ENCODE assay signal across 23 mouse cellular contexts in the genomic region with DNA sequence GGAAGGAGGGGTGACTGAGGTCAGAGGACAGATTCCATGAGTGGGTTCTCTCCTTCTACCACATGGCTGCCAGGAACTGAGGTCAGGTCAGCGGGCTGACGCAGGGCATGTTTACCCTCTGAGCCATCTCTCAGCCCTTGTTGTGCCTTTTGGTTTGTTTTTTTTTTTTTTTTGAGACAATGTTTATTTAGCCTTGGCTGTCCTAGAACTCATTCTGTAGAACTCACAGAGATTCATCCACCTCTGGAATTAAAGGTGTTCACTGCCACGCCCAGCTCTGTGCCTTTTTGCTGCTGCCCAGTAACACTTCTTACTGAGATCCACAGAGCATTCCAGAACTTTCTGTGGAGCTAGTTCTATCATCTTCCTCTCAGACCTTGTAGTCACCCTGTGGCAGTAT. TPM values are rescaled to one million over a fixed set of nuclear protein-coding genes. Genes with fewer than 3 reads are reported as not detected.
DNase-seq lines count a peak whose midpoint lies in the region; ATAC-seq and TF ChIP-seq lines count a peak whose summit lies in the region.
"Had no signal": no experiment of that assay in that cellular context is flagged by ENCODE, and none has a peak within 500 bp of the region (broad histone marks: within the 10 kb centered on the region; RNA-seq: fewer than 3 reads in every experiment).

No protein-coding gene starts in this region.

- no peak overlapping the region for H3K4me2 ChIP-seq in liver, embryonic 11.5 days
- no peak overlapping the region for H3K4me2 ChIP-seq in liver, embryonic 16.5 days (ENCODE audit: low read depth, low read length)
- H3K4me2 ChIP-seq in liver, postnatal 0 days (ENCODE audit: low read depth, low read length): no peak overlapping the region
- no peak overlapping the region for H3K4me2 ChIP-seq in liver, embryonic 12.5 days
- no peak overlapping the region for H3K4me2 ChIP-seq in lung, postnatal 0 days (replicated peaks; ENCODE audit: low read depth, low read length)

- no peaks in the 10 kb centered on the region for H3K36me3 ChIP-seq in liver, adult 2 months (ENCODE audit: control insufficient read depth, insufficient read depth, low read length)
- no peaks in the 10 kb centered on the region for H3K36me3 ChIP-seq in liver, embryonic 11.5 days (ENCODE audit: control insufficient read depth, insufficient read depth, low read length)
- H3K36me3 ChIP-seq in liver, embryonic 16.5 days (ENCODE audit: control insufficient read depth, insufficient read depth): no peaks in the 10 kb centered on the region
- no peaks in the 10 kb centered on the region for H3K36me3 ChIP-seq in liver, postnatal 0 days (replicated peaks; ENCODE audit: insufficient read depth, low read length)
- H3K36me3 ChIP-seq in liver, embryonic 12.5 days: no peaks in the 10 kb centered on the region
- no peaks in the 10 kb centered on the region for H3K36me3 ChIP-seq in lung, postnatal 0 days (ENCODE audit: insufficient read depth, low read length)
- H3K36me3 ChIP-seq: G1E had no signal

- peaks cover 30% of the 10 kb centered on the region for H3K4me1 ChIP-seq in liver, adult 2 months (ENCODE audit: control insufficient read depth, insufficient read depth, low read length)
- H3K4me1 ChIP-seq in liver, embryonic 11.5 days (replicated peaks; ENCODE audit: control insufficient read depth, insufficient read depth, low read length): peaks cover 20% of the 10 kb centered on the region
- peaks cover 12% of the 10 kb centered on the region for H3K4me1 ChIP-seq in liver, embryonic 16.5 days (ENCODE audit: control insufficient read depth, low read depth, low read length)
- H3K4me1 ChIP-seq in liver, postnatal 0 days (ENCODE audit: insufficient read depth): peaks cover 13% of the 10 kb centered on the region
- H3K4me1 ChIP-seq in liver, embryonic 12.5 days: peaks cover 34% of the 10 kb centered on the region
- H3K4me1 ChIP-seq in lung, postnatal 0 days (ENCODE audit: insufficient read depth, low read depth, low read length): peaks cover 6% of the 10 kb centered on the region; the same call in 1 of the 2 replicates

- no peak for ATAC-seq in liver, embryonic 11.5 days (replicated peaks; ENCODE audit: low FRiP score)
- peak; percentile 40; the same call in 1 of the 2 replicates for ATAC-seq in liver, embryonic 16.5 days (ENCODE audit: low read depth)
- peak; percentile 46 for ATAC-seq in liver, postnatal 0 days
- ATAC-seq in liver, embryonic 12.5 days: no peak
- ATAC-seq in lung, postnatal 0 days: no peak
- ATAC-seq: activated CD4-positive, CD25-positive, alpha-beta regulatory T cell, adult 4 months; CD4-positive, CD25-positive, alpha-beta regulatory T cell, adult 4 months; Patski had no signal

- WGBS in liver, adult 2 months: 24% methylated on average over 3 of the region's 3 CpGs
- 79% methylated on average over 3 of the region's 3 CpGs for WGBS in liver, embryonic 11.5 days
- WGBS in liver, embryonic 16.5 days (ENCODE audit: insufficient replicate concordance): 66% methylated on average over 3 of the region's 3 CpGs
- 74% methylated on average over 3 of the region's 3 CpGs for WGBS in liver, postnatal 0 days (ENCODE audit: insufficient replicate concordance)
- 80% methylated on average over 3 of the region's 3 CpGs for WGBS in liver, embryonic 12.5 days (ENCODE audit: insufficient replicate concordance)
- 67% methylated on average over 3 of the region's 3 CpGs for WGBS in lung, postnatal 0 days

- peak; percentile 95 for DNase-seq in liver, adult 2 months (ENCODE audit: extremely low read depth, low read depth, low spot score)
- DNase-seq in liver, embryonic 11.5 days (ENCODE audit: low spot score): no peak
- DNase-seq in liver: no peak
- DNase-seq in liver, postnatal 0 days: no peak
- no peak for DNase-seq in lung, postnatal 0 days (ENCODE audit: low spot score)
- no peak for DNase-seq in lung, postnatal 4 days
- DNase-seq: adrenal gland, adult 2 months; adrenal gland, adult 8-10 months; adrenal gland, postnatal 10 days; adrenal gland, postnatal 14 days; adrenal gland, postnatal 25 days; adrenal gland, postnatal 36 days; B cell, adult 2 months; cerebellum, adult 11 months; cerebellum, adult 11-12 months had no signal

- H3K79me2 ChIP-seq in liver, adult 2 months (ENCODE audit: control insufficient read depth, insufficient read depth, low read length): no peaks in the 10 kb centered on the region

- no peak overlapping the region; the same call in 1 of the 2 replicates for H3K9ac ChIP-seq in liver, adult 2 months (ENCODE audit: low read depth, low read length)
- no peak overlapping the region for H3K9ac ChIP-seq in liver, embryonic 11.5 days (ENCODE audit: low read depth, low read length)
- H3K9ac ChIP-seq in liver, embryonic 16.5 days (ENCODE audit: low read depth, low read length): no peak overlapping the region
- no peak overlapping the region for H3K9ac ChIP-seq in liver, postnatal 0 days (replicated peaks)
- H3K9ac ChIP-seq in liver, embryonic 12.5 days: no peak overlapping the region
- no peak overlapping the region for H3K9ac ChIP-seq in lung, postnatal 0 days (replicated peaks; ENCODE audit: low read depth)

- no peak for TF ChIP-seq EP300 in liver, postnatal 0 days (IDR thresholded peaks at IDR 0.05; ENCODE audit: low read depth)
- TF ChIP-seq EP300 in lung, postnatal 0 days (IDR thresholded peaks at IDR 0.05): no peak

- no peaks in the 10 kb centered on the region for H3K27me3 ChIP-seq in liver, adult 2 months (ENCODE audit: control insufficient read depth, insufficient read depth, low read length)
- no peaks in the 10 kb centered on the region for H3K27me3 ChIP-seq in liver, embryonic 11.5 days (replicated peaks; ENCODE audit: control insufficient read depth, insufficient read depth, low read length)
- no peaks in the 10 kb centered on the region for H3K27me3 ChIP-seq in liver, embryonic 16.5 days (ENCODE audit: control insufficient read depth, insufficient read depth, low read depth, low read length)
- no peaks in the 10 kb centered on the region for H3K27me3 ChIP-seq in liver, postnatal 0 days (ENCODE audit: insufficient read depth, low read length)
- no peaks in the 10 kb centered on the region for H3K27me3 ChIP-seq in liver, embryonic 12.5 days (replicated peaks)
- no peaks in the 10 kb centered on the region for H3K27me3 ChIP-seq in lung, postnatal 0 days (replicated peaks; ENCODE audit: insufficient read depth, low read length)
- H3K27me3 ChIP-seq: Patski had no signal

- H3K4me3 ChIP-seq in liver, adult 2 months (ENCODE audit: insufficient read depth, low read depth, low read length): no peak overlapping the region
- no peak overlapping the region for H3K4me3 ChIP-seq in liver, embryonic 11.5 days (ENCODE audit: low read depth, low read length)
- H3K4me3 ChIP-seq in liver, embryonic 16.5 days (ENCODE audit: low read depth, low read length): no peak overlapping the region
- no peak overlapping the region for H3K4me3 ChIP-seq in liver, postnatal 0 days (ENCODE audit: low read depth, low read length)
- H3K4me3 ChIP-seq in liver, embryonic 12.5 days: no peak overlapping the region
- H3K4me3 ChIP-seq in lung, postnatal 0 days (ENCODE audit: low read depth, low read length): no peak overlapping the region

- no peaks in the 10 kb centered on the region for H3K9me3 ChIP-seq in liver, embryonic 11.5 days (ENCODE audit: control insufficient read depth, low read length)
- H3K9me3 ChIP-seq in liver, embryonic 16.5 days (replicated peaks; ENCODE audit: control insufficient read depth, low read length): no peaks in the 10 kb centered on the region
- no peaks in the 10 kb centered on the region for H3K9me3 ChIP-seq in liver, postnatal 0 days (ENCODE audit: low read length)
- no peaks in the 10 kb centered on the region for H3K9me3 ChIP-seq in liver, embryonic 12.5 days (replicated peaks)
- no peaks in the 10 kb centered on the region for H3K9me3 ChIP-seq in lung, postnatal 0 days (ENCODE audit: low read length)
- H3K9me3 ChIP-seq: G1E had no signal

- TF ChIP-seq POLR2A in liver, adult 2 months (IDR thresholded peaks at IDR 0.05; ENCODE audit: extremely low read depth, insufficient read depth, low read length): no peak

- H3K27ac ChIP-seq in liver, adult 2 months (replicated peaks; ENCODE audit: insufficient read depth, low read depth, low read length): peak overlapping the region; percentile 63
- no peak overlapping the region for H3K27ac ChIP-seq in liver, embryonic 11.5 days (ENCODE audit: low read depth, low read length)
- H3K27ac ChIP-seq in liver, embryonic 16.5 days (ENCODE audit: low read length): no peak overlapping the region
- H3K27ac ChIP-seq in liver, postnatal 0 days (ENCODE audit: low read depth): peak overlapping the region; percentile 39; the same call in 1 of the 2 replicates
- no peak overlapping the region for H3K27ac ChIP-seq in liver, embryonic 12.5 days
- 0 out of 2 replicates have a peak overlapping the region, but pooled peaks have one; percentile 85 for H3K27ac ChIP-seq in lung, postnatal 0 days (ENCODE audit: low read length)

- TF ChIP-seq CTCF in liver, adult 2 months (IDR thresholded peaks at IDR 0.05; ENCODE audit: low read depth, low read length): no peak
- no peak for TF ChIP-seq CTCF in liver, postnatal 0 days (IDR thresholded peaks at IDR 0.05; ENCODE audit: low read depth)
- no peak for TF ChIP-seq CTCF in lung, postnatal 0 days (IDR thresholded peaks at IDR 0.05)

RNA-seq across cellular contexts. Expression of gene Slc25a10, which starts 14.0 kb away (rescaled TPM):
- 121 and 135 TPM in 2 replicates for total RNA-seq in liver, adult 2 months (2014; rRNA removed)
- 445 and 478 TPM in 2 replicates for polyA plus RNA-seq in liver, adult 2 months (2012; rRNA removed)
- 65.5 and 70.6 TPM in 2 replicates for polyA plus RNA-seq in liver, embryonic 11.5 days (2014; fragmentation: Nextera tagmentation; extraction: Ambion mirVana)
- polyA plus RNA-seq in liver, embryonic 16.5 days (2015; fragmentation: Nextera tagmentation; extraction: Ambion mirVana): 37.0 and 38.9 TPM in 2 replicates
- 96.7 and 99.7 TPM in 2 replicates for polyA plus RNA-seq in liver, postnatal 0 days (2015; fragmentation: Nextera tagmentation; extraction: Ambion mirVana)
- polyA plus RNA-seq in liver, embryonic 12.5 days (2016; fragmentation: Nextera tagmentation; extraction: Ambion mirVana): 47.0 and 54.9 TPM in 2 replicates
- 75.4 and 83.4 TPM in 2 replicates for polyA plus RNA-seq in lung, postnatal 0 days (2015; fragmentation: Nextera tagmentation; extraction: Ambion mirVana)

RNA-seq across cellular contexts. Expression of gene Mrpl12, which starts 21.2 kb away (rescaled TPM):
- 43.6 and 46.6 TPM in 2 replicates for total RNA-seq in liver, adult 2 months (2014; rRNA removed)
- polyA plus RNA-seq in liver, adult 2 months (2012; rRNA removed): 221 and 232 TPM in 2 replicates
- polyA plus RNA-seq in liver, embryonic 11.5 days (2014; fragmentation: Nextera tagmentation; extraction: Ambion mirVana): 252 and 266 TPM in 2 replicates
- 81.5 and 83.1 TPM in 2 replicates for polyA plus RNA-seq in liver, embryonic 16.5 days (2015; fragmentation: Nextera tagmentation; extraction: Ambion mirVana)
- 133 and 139 TPM in 2 replicates for polyA plus RNA-seq in liver, postnatal 0 days (2015; fragmentation: Nextera tagmentation; extraction: Ambion mirVana)
- polyA plus RNA-seq in liver, embryonic 12.5 days (2016; fragmentation: Nextera tagmentation; extraction: Ambion mirVana): 161 and 166 TPM in 2 replicates
- 60.6 and 67.7 TPM in 2 replicates for polyA plus RNA-seq in lung, postnatal 0 days (2015; fragmentation: Nextera tagmentation; extraction: Ambion mirVana)

RNA-seq across cellular contexts. Expression of gene Gcgr, which starts 24.8 kb away (rescaled TPM):
- 135 and 143 TPM in 2 replicates for total RNA-seq in liver, adult 2 months (2014; rRNA removed)
- polyA plus RNA-seq in liver, adult 2 months (2012; rRNA removed): 542 and 561 TPM in 2 replicates
- 7.6 and 7.7 TPM in 2 replicates for polyA plus RNA-seq in liver, embryonic 11.5 days (2014; fragmentation: Nextera tagmentation; extraction: Ambion mirVana)
- 18.7 and 20.7 TPM in 2 replicates for polyA plus RNA-seq in liver, embryonic 16.5 days (2015; fragmentation: Nextera tagmentation; extraction: Ambion mirVana)
- polyA plus RNA-seq in liver, postnatal 0 days (2015; fragmentation: Nextera tagmentation; extraction: Ambion mirVana): 58.5 and 66.9 TPM in 2 replicates
- 8.5 and 9.6 TPM in 2 replicates for polyA plus RNA-seq in liver, embryonic 12.5 days (2016; fragmentation: Nextera tagmentation; extraction: Ambion mirVana)
- polyA plus RNA-seq in lung, postnatal 0 days (2015; fragmentation: Nextera tagmentation; extraction: Ambion mirVana): 0.61 and 0.76 TPM in 2 replicates
- total RNA-seq: G1E, MEL had no signal
- polyA plus RNA-seq: activated CD4-positive, CD25-positive, alpha-beta regulatory T cell, adult 4 months; C2C12; CD4-positive, CD25-positive, alpha-beta regulatory T cell, adult 4 months; G1E; Patski had no signal

RNA-seq across cellular contexts. Expression of gene Arl16, which starts 38.3 kb away (rescaled TPM):
- 9.5 and 9.6 TPM in 2 replicates for total RNA-seq in liver, adult 2 months (2014; rRNA removed)
- 12.2 and 14.8 TPM in 2 replicates for polyA plus RNA-seq in liver, adult 2 months (2012; rRNA removed)
- polyA plus RNA-seq in liver, embryonic 11.5 days (2014; fragmentation: Nextera tagmentation; extraction: Ambion mirVana): 39.1 and 40.2 TPM in 2 replicates
- polyA plus RNA-seq in liver, embryonic 16.5 days (2015; fragmentation: Nextera tagmentation; extraction: Ambion mirVana): 12.4 and 12.5 TPM in 2 replicates
- 11.9 and 13.5 TPM in 2 replicates for polyA plus RNA-seq in liver, postnatal 0 days (2015; fragmentation: Nextera tagmentation; extraction: Ambion mirVana)
- polyA plus RNA-seq in liver, embryonic 12.5 days (2016; fragmentation: Nextera tagmentation; extraction: Ambion mirVana): 22.3 and 24.2 TPM in 2 replicates
- 29.8 and 33.4 TPM in 2 replicates for polyA plus RNA-seq in lung, postnatal 0 days (2015; fragmentation: Nextera tagmentation; extraction: Ambion mirVana)

RNA-seq across cellular contexts. Expression of gene Mcrip1, which starts 43.9 kb away (rescaled TPM):
- total RNA-seq in liver, adult 2 months (2014; rRNA removed): 11.7 and 13.6 TPM in 2 replicates
- 36.8 and 44.4 TPM in 2 replicates for polyA plus RNA-seq in liver, adult 2 months (2012; rRNA removed)
- 117 and 123 TPM in 2 replicates for polyA plus RNA-seq in liver, embryonic 11.5 days (2014; fragmentation: Nextera tagmentation; extraction: Ambion mirVana)
- 38.5 and 39.1 TPM in 2 replicates for polyA plus RNA-seq in liver, embryonic 16.5 days (2015; fragmentation: Nextera tagmentation; extraction: Ambion mirVana)
- polyA plus RNA-seq in liver, postnatal 0 days (2015; fragmentation: Nextera tagmentation; extraction: Ambion mirVana): 59.2 and 61.0 TPM in 2 replicates
- 60.4 and 61.8 TPM in 2 replicates for polyA plus RNA-seq in liver, embryonic 12.5 days (2016; fragmentation: Nextera tagmentation; extraction: Ambion mirVana)
- polyA plus RNA-seq in lung, postnatal 0 days (2015; fragmentation: Nextera tagmentation; extraction: Ambion mirVana): 209 and 215 TPM in 2 replicates

Comparison
In these comparisons a context has a peak if more than half of its experiments do, and no peak if none do; other contexts are left out.
1. H3K27ac ChIP-seq: peak in liver, adult 2 months (single experiment), liver, postnatal 0 days (single experiment) and lung, postnatal 0 days (single experiment); none in liver, embryonic 11.5 days (single experiment), liver, embryonic 16.5 days (single experiment) and liver, embryonic 12.5 days (single experiment).
2. ATAC-seq: peak in liver, embryonic 16.5 days (single experiment) and liver, postnatal 0 days (single experiment); none in liver, embryonic 11.5 days (single experiment), liver, embryonic 12.5 days (single experiment) and lung, postnatal 0 days (single experiment).